Mouse (Mus musculus) heart, embryonic 11.5 days (tissue): ENCODE results near the gene Rhobtb1. TPM values are rescaled to one million over a fixed set of nuclear protein-coding genes. Genes with fewer than 3 reads are reported as not detected.

Experiments used
- ATAC-seq: fragments of 200-750 bp; cut with Nextera tagmentation; replicated peaks from 2 replicates; pipeline ENCODE4 v1.8.0; 2017; ENCODE audit warnings: moderate library complexity; ENCODE audit not compliant: insufficient number of reproducible peaks, low FRiP score, low TSS enrichment
- H3K27ac ChIP-seq: fragments of 300-500 bp; sonication (generic); 2 replicates; pipeline ENCODE4 v1.5.1; 2014; ENCODE audit warnings: mild to moderate bottlenecking, low read depth, low read length
- H3K27me3 ChIP-seq: fragments of 300-500 bp; sonication (generic); 2 replicates; pipeline ENCODE4 v1.6.1; 2014; ENCODE audit warnings: mild to moderate bottlenecking, low read length, mixed read lengths; ENCODE audit not compliant: control insufficient read depth, insufficient read depth
- H3K36me3 ChIP-seq: fragments of 300-500 bp; sonication (generic); 2 replicates; pipeline ENCODE4 v1.6.1; 2014; ENCODE audit warnings: mild to moderate bottlenecking, low read length, moderate library complexity, mixed read lengths; ENCODE audit not compliant: control insufficient read depth, insufficient read depth
- H3K4me1 ChIP-seq: fragments of 300-500 bp; sonication (generic); 2 replicates; pipeline ENCODE4 v1.6.1; 2014; ENCODE audit warnings: low read length; ENCODE audit not compliant: control insufficient read depth, insufficient read depth
- H3K4me2 ChIP-seq: fragments of 300-500 bp; sonication (generic); 2 replicates; pipeline ENCODE4 v1.6.1; 2014; ENCODE audit warnings: mild to moderate bottlenecking, moderate library complexity
- H3K4me3 ChIP-seq: fragments of 300-500 bp; sonication (generic); 2 replicates; pipeline ENCODE4 v1.5.1; 2014; ENCODE audit warnings: low read depth, low read length
- H3K9ac ChIP-seq: fragments of 300-500 bp; sonication (generic); 2 replicates; pipeline ENCODE4 v1.6.1; 2014; ENCODE audit warnings: mild to moderate bottlenecking, low read depth, low read length, moderate library complexity
- H3K9me3 ChIP-seq: fragments of 300-500 bp; sonication (generic); replicated peaks from 2 replicates; pipeline ENCODE4 v1.6.1; 2016; ENCODE audit warnings: low read length; ENCODE audit not compliant: control insufficient read depth
- WGBS: fragments of 180-500 bp; shearing (Covaris S2); extraction: QIAGEN DNeasy Blood & Tissue Kit; methylation state at CpG from one replicate; pipeline ENCODE4 v1.1.7; 2014; ENCODE audit not compliant: insufficient replicate concordance; 5-methylcytosine and 5-hydroxymethylcytosine counted together
- polyA plus RNA-seq: library from polyadenylated mRNA; unstranded; fragments of >200 nt; fragmentation: Nextera tagmentation; extraction: Ambion mirVana; gene quantifications from 2 replicates; pipeline ENCODE4 v1.2.1, GENCODE M21; 2014

Rhobtb1 gene
- polyA plus RNA-seq, 1 experiment from 2014 or later = 31.1 TPM

GRCm38 (mm10) chr10:69307067-69307466 lies 155.8 kb downstream of the Rhobtb1 start:
- 46% methylated on average over 5 of the region's 5 CpGs for WGBS
- H3K4me1 ChIP-seq = peaks cover 4% of the 10 kb centered on the region
- no peak overlapping the region for H3K27ac ChIP-seq
- no peak overlapping the region for H3K9ac ChIP-seq
- no peak overlapping the region for H3K4me3 ChIP-seq
- no peak for ATAC-seq
- H3K36me3 ChIP-seq = no peaks in the 10 kb centered on the region
- no peaks in the 10 kb centered on the region for H3K27me3 ChIP-seq
- H3K4me2 ChIP-seq = no peak overlapping the region
- no peaks in the 10 kb centered on the region for H3K9me3 ChIP-seq

DNA sequence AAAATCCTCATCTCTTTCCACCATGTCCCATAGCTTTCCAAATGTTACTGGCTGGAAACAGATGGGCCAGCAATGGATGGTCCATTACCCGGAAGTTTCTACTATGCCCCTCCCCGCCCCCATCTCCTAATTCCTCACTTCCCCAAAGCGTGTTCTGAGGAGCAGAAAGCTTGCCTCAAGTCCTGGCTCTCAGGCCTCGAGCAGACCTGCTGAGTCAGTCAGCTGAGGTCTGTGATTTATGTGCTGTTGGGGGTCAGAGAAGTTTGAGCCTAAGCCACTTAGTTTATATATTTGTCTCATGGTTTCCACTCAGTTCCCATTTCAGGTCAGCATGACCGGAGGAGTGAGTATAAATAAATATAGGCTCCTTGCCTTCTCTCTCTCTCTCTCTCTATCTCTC lies 157.9 kb downstream of the Rhobtb1 start:
- H3K4me3 ChIP-seq = no peak overlapping the region
- H3K27me3 ChIP-seq = no peaks in the 10 kb centered on the region
- no peak overlapping the region for H3K9ac ChIP-seq
- WGBS = 64% methylated on average over 5 of the region's 5 CpGs
- no peaks in the 10 kb centered on the region for H3K36me3 ChIP-seq
- peaks cover 4% of the 10 kb centered on the region for H3K4me1 ChIP-seq
- H3K27ac ChIP-seq = no peak overlapping the region
- ATAC-seq = no peak
- no peak overlapping the region for H3K4me2 ChIP-seq
- H3K9me3 ChIP-seq = no peaks in the 10 kb centered on the region

DNA sequence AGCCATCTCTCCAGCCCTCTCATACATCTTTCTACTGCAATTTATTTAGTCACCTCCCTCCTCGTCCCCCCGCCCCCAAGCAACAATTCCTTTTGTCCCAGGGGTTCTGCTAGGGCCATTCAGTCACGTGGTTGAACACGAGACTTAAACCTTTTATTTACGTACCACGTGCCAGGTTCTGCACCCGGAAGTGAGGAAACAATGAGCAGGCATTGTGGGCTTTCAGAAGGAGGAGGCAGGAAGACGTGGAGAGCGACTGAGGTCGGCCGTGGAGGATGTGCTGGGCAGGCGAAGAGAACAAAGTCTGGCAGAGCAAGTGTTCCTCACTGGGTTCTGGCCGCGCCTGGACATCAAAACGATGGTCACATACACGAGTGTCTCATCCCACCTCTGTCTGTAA lies 160.6 kb downstream of the Rhobtb1 start:
- no peak overlapping the region for H3K4me3 ChIP-seq
- H3K36me3 ChIP-seq = no peaks in the 10 kb centered on the region
- H3K27me3 ChIP-seq = no peaks in the 10 kb centered on the region
- no peak overlapping the region for H3K9ac ChIP-seq
- no peak overlapping the region for H3K27ac ChIP-seq
- no peaks in the 10 kb centered on the region for H3K4me1 ChIP-seq
- no peak overlapping the region for H3K4me2 ChIP-seq
- WGBS = 78% methylated on average over 16 of the region's 16 CpGs
- no peak for ATAC-seq
- no peaks in the 10 kb centered on the region for H3K9me3 ChIP-seq

GRCm38 (mm10) chr10:69313944-69314343 lies 162.7 kb downstream of the Rhobtb1 start:
- Histone ChIP-seq H3K4me3 (no peak overlapping the region), H3K9ac (no peak overlapping the region), H3K9me3 (no peaks in the 10 kb centered on the region), H3K27me3 (no peaks in the 10 kb centered on the region), H3K4me2 (no peak overlapping the region), H3K27ac (no peak overlapping the region), H3K4me1 (no peaks in the 10 kb centered on the region), H3K36me3 (no peaks in the 10 kb centered on the region)
- WGBS = 76% methylated on average over 8 of the region's 8 CpGs
- ATAC-seq = no peak

GRCm38 (mm10) chr10:69318514-69318913 lies 167.3 kb downstream of the Rhobtb1 start:
- no peak for ATAC-seq
- Histone ChIP-seq H3K4me1 (no peaks in the 10 kb centered on the region), H3K27me3 (no peaks in the 10 kb centered on the region), H3K9ac (no peak overlapping the region), H3K27ac (no peak overlapping the region), H3K36me3 (no peaks in the 10 kb centered on the region), H3K9me3 (no peaks in the 10 kb centered on the region), H3K4me2 (no peak overlapping the region), H3K4me3 (no peak overlapping the region)
- WGBS = 76% methylated on average over 11 of the region's 11 CpGs

DNA sequence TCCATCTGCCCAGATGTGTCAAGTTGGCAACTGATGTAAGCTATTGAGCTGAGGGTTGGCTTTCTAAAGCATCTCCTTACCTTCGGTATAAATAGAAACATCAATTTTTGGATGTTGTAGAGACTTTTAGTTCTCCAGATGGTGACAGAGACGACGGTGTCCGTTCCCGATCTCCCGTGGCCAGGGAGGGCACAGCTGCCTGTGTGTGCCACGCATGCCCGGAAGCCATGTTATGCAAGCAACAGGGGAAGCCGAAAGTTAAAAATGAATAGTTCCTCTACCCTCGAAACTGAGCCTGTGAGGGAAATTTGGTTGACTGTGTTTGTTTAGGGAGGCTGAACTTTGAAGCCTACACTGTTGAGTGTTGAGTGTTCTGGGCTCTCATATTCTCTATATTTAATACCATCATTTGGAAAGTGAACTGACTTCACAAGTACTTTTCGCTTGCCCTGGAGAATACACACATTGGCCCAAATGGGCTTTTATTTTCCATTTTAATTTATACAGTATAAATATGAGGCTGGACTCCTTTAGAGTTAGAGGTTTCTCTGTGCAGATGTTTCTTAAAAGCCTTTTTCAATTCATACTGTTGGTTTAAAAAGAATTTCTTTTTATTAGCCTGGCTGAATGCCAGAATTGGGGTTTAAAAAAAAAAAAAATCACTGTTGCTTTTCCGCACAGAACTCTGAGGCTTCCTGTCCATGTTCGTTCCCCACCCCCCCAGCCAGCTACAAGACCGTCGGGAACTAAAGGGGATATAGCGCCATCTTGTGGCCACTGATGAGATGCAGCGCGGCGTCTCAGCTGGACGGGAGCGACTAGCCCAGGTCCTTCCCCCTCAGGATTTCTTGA lies 169.7 kb downstream of the Rhobtb1 start:
- Histone ChIP-seq H3K4me1 (no peaks in the 10 kb centered on the region), H3K4me3 (no peak overlapping the region), H3K27me3 (no peaks in the 10 kb centered on the region), H3K36me3 (no peaks in the 10 kb centered on the region), H3K9me3 (no peaks in the 10 kb centered on the region), H3K27ac (no peak overlapping the region), H3K9ac (peak overlapping the region; percentile 52; the same call in 1 of the 2 replicates), H3K4me2 (peak overlapping the region; percentile 55)
- no peak for ATAC-seq
- WGBS = 45% methylated on average over 21 of the region's 21 CpGs

GRCm38 (mm10) chr10:69321519-69322035 lies 170.3 kb downstream of the Rhobtb1 start:
- H3K4me2 ChIP-seq = peak overlapping the region; percentile 55
- ATAC-seq = no peak
- no peaks in the 10 kb centered on the region for H3K9me3 ChIP-seq
- no peak overlapping the region for H3K27ac ChIP-seq
- H3K27me3 ChIP-seq = no peaks in the 10 kb centered on the region
- WGBS = 49% methylated on average over 15 of the region's 15 CpGs
- H3K4me3 ChIP-seq = no peak overlapping the region
- no peaks in the 10 kb centered on the region for H3K36me3 ChIP-seq
- peak overlapping the region; percentile 52; the same call in 1 of the 2 replicates for H3K9ac ChIP-seq
- H3K4me1 ChIP-seq = no peaks in the 10 kb centered on the region

GRCm38 (mm10) chr10:69323986-69324385 lies 172.8 kb downstream of the Rhobtb1 start:
- Histone ChIP-seq H3K9ac (no peak overlapping the region), H3K9me3 (no peaks in the 10 kb centered on the region), H3K36me3 (no peaks in the 10 kb centered on the region), H3K4me1 (no peaks in the 10 kb centered on the region), H3K27me3 (no peaks in the 10 kb centered on the region), H3K4me2 (no peak overlapping the region), H3K4me3 (no peak overlapping the region), H3K27ac (no peak overlapping the region)
- no peak for ATAC-seq
- 85% methylated on average over 13 of the region's 13 CpGs for WGBS

DNA sequence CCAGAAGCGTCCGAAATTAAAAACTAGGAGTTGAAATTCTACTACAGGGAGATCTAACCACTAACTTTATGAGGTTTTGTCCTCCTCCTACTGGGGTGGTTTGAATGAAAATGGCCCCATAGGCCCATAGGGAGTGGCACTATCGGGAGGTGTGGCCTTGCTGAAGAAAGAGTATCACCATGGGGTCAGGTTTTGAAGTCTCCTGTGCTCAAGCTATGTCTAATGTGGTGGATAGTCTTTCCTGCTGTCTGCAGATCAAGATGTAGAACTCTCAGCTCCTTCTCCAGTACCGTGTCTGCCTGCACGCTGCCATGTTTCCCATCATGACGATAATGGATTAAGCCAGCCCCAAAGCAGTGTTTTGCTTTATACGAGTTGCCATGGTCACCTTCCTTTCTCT lies 173.6 kb downstream of the Rhobtb1 start:
- Histone ChIP-seq H3K27ac (no peak overlapping the region), H3K4me3 (no peak overlapping the region), H3K36me3 (no peaks in the 10 kb centered on the region), H3K4me2 (no peak overlapping the region), H3K4me1 (no peaks in the 10 kb centered on the region), H3K9ac (no peak overlapping the region), H3K27me3 (no peaks in the 10 kb centered on the region), H3K9me3 (no peaks in the 10 kb centered on the region)
- 85% methylated on average over 7 of the region's 7 CpGs for WGBS
- no peak for ATAC-seq
